Mouse (Mus musculus): ENCODE measurements around the gene Tbce. TPM values are rescaled to one million over a fixed set of nuclear protein-coding genes. Genes with fewer than 3 reads are reported as not detected.
A peak's percentile ranks its signal among the peaks of the same experiment; 100 is the strongest.

Tbce gene
- total and polyA plus RNA-seq, 3 experiments, result 35.3 to 56.9 TPM; not detected in 1

- peaks cover 14 to 50% of the 10 kb centered on the region in 2 experiments for H3K36me3 ChIP-seq (ENCODE audit: control insufficient read depth in 1 of 2, insufficient read depth in 2 of 2, low read length in 2 of 2)
- H3K9ac ChIP-seq (ENCODE audit: control insufficient read depth, low read depth, low read length, poor library complexity, severe bottlenecking), result peak overlapping the region; percentile 54
- no peak overlapping the region for H3K4me3 ChIP-seq (ENCODE audit: control insufficient read depth in 1 of 2, insufficient read depth in 1 of 2, low read depth in 2 of 2, low read length in 2 of 2)
- H3K4me1 ChIP-seq (ENCODE audit: control insufficient read depth in 1 of 2, insufficient read depth in 2 of 2, low read length in 2 of 2), result peaks cover 20 to 25% of the 10 kb centered on the region in 2 experiments
- H3K27ac ChIP-seq (ENCODE audit: control insufficient read depth, low read depth, low read length), result peak overlapping the region; percentile 97
- peak; percentile 86 for DNase-seq (ENCODE audit: low read depth, low spot score)
- TF ChIP-seq USF2 (IDR thresholded peaks at IDR 0.05; ENCODE audit: borderline replicate concordance in 1 of 2, insufficient read depth in 1 of 2, low read depth in 1 of 2, low read length in 2 of 2) (0 out of 4 replicates have a peak, but pooled peaks of 1 of the 2 experiments have one; percentile 22), USF1 (IDR thresholded peaks at IDR 0.05; ENCODE audit: low read depth, low read length) (peak; percentile 87), EP300 (IDR thresholded peaks at IDR 0.05; ENCODE audit: low read depth in 1 of 2, low read length in 2 of 2) (peak; percentile 70 to 86), TAL1 (IDR thresholded peaks at IDR 0.05; ENCODE audit: low read length) (peak; percentile 40), MAX (IDR thresholded peaks at IDR 0.05; ENCODE audit: low read length) (peak; percentile 68; the same call in 1 of the 2 replicates), SIN3A (IDR thresholded peaks at IDR 0.05; ENCODE audit: low read length) (no peak; the same call in none of the 2 replicates), POLR2A (IDR thresholded peaks at IDR 0.05; ENCODE audit: control insufficient read depth in 1 of 2, insufficient read depth in 1 of 2, low read depth in 1 of 2, low read length in 2 of 2, poor library complexity in 1 of 2) (no peak), NRF1 (IDR thresholded peaks at IDR 0.05; ENCODE audit: insufficient read depth, low read depth, low read length, poor library complexity, severe bottlenecking) (no peak), MAFK (IDR thresholded peaks at IDR 0.05; ENCODE audit: borderline replicate concordance, low read depth, low read length) (peak; percentile 97), GABPA (IDR thresholded peaks at IDR 0.05; ENCODE audit: low read depth, low read length) (peak; percentile 100), MYC (IDR thresholded peaks at IDR 0.05; ENCODE audit: low read depth, low read length) (peak; percentile 85), HCFC1 (IDR thresholded peaks at IDR 0.05; ENCODE audit: low read depth, low read length) (0 out of 2 replicates have a peak, but pooled peaks have one; percentile 6), CHD1 (IDR thresholded peaks at IDR 0.05; ENCODE audit: low read depth, low read length) (0 out of 2 replicates have a peak, but pooled peaks have one; percentile 29), TCF12 (IDR thresholded peaks at IDR 0.05; ENCODE audit: low read depth, low read length) (peak; percentile 64; the same call in 1 of the 2 replicates), RCOR1 (IDR thresholded peaks at IDR 0.05; ENCODE audit: low read depth, low read length) (no peak), CHD2 (IDR thresholded peaks at IDR 0.05; ENCODE audit: low read length) (no peak), GATA1 (IDR thresholded peaks at IDR 0.05; ENCODE audit: low read depth, low read length) (peak; percentile 62; the same call in 1 of the 2 replicates), MAZ (IDR thresholded peaks at IDR 0.05; ENCODE audit: low read depth, low read length) (no peak), ETS1 (IDR thresholded peaks at IDR 0.05; ENCODE audit: low read depth, low read length) (peak; percentile 88), MXI1 (IDR thresholded peaks at IDR 0.05; ENCODE audit: low read depth, low read length) (peak; percentile 47)
- H3K9me3 ChIP-seq (replicated peaks; ENCODE audit: insufficient read depth, low read length), result no peaks in the 10 kb centered on the region
- H3K79me2 ChIP-seq (ENCODE audit: control insufficient read depth, insufficient read depth, low read length, poor library complexity), result peaks cover 51% of the 10 kb centered on the region
- no peaks in the 10 kb centered on the region for H3K27me3 ChIP-seq (ENCODE audit: control insufficient read depth in 1 of 2, insufficient read depth in 2 of 2, low read length in 2 of 2)
These were observed 5.4 kb downstream of the Tbce start for GRCm38 (mm10) chr13:14034073-14034348.

Measured in MEL (cell line).